Mouse (Mus musculus) forebrain, embryonic 10.5 days (tissue): Measurements from ENCODE around the gene Fmo3. TPM values are rescaled to one million over a fixed set of nuclear protein-coding genes. Genes with fewer than 3 reads are reported as not detected.

Experiments
- DNase-seq: peaks from one replicate; pipeline ENCODE4 v3.0.0-alpha.2; 2017; ENCODE audit warnings: low spot score; ENCODE audit errors: extremely low spot score
- H3K27ac ChIP-seq: fragments of 300-500 bp; sonication (generic); 2 replicates; pipeline ENCODE4 v1.5.1; 2016; ENCODE audit warnings: mild to moderate bottlenecking
- H3K27me3 ChIP-seq: fragments of 300-500 bp; sonication (generic); 2 replicates; pipeline ENCODE4 v1.6.1; 2016; ENCODE audit warnings: mild to moderate bottlenecking; ENCODE audit not compliant: poor library complexity, severe bottlenecking
- H3K36me3 ChIP-seq: fragments of 300-500 bp; sonication (generic); replicated peaks from 2 replicates; pipeline ENCODE4 v1.6.1; 2016; ENCODE audit warnings: mild to moderate bottlenecking, moderate library complexity
- H3K4me1 ChIP-seq: fragments of 300-500 bp; sonication (generic); 2 replicates; pipeline ENCODE4 v1.6.1; 2016
- H3K4me3 ChIP-seq: fragments of 300-500 bp; sonication (generic); 2 replicates; pipeline ENCODE4 v1.5.1; 2016; ENCODE audit warnings: mild to moderate bottlenecking, moderate library complexity
- H3K9me3 ChIP-seq: fragments of 300-500 bp; sonication (generic); 2 replicates; pipeline ENCODE4 v1.6.1; 2016; ENCODE audit warnings: mild to moderate bottlenecking, moderate library complexity
- WGBS: fragments of 180-500 bp; shearing (Covaris S2); methylation state at CpG from one replicate; pipeline ENCODE4 v1.1.7; 2016; 5-methylcytosine and 5-hydroxymethylcytosine counted together
- polyA plus RNA-seq: library from polyadenylated mRNA; unstranded; fragments of >200 nt; fragmentation: Nextera tagmentation; extraction: Ambion mirVana; gene quantifications from 2 replicates; pipeline ENCODE4 v1.2.1, GENCODE M21; 2016

Fmo3 gene
- polyA plus RNA-seq, 1 experiment from 2014 or later = not detected

GRCm38 (mm10) chr1:162916661-162917060 is 67.7 kb downstream of the Fmo3 start:
- Histone ChIP-seq H3K4me1 (0 out of 2 replicates have a peak, but pooled peaks cover 3% of the 10 kb centered on the region), H3K27ac (no peak overlapping the region), H3K36me3 (no peaks in the 10 kb centered on the region), H3K27me3 (no peaks in the 10 kb centered on the region), H3K4me3 (no peak overlapping the region), H3K9me3 (no peaks in the 10 kb centered on the region)
- 85% methylated on average over 8 of the region's 8 CpGs for WGBS
- DNase-seq = no peak

- Histone ChIP-seq H3K4me3 (no peak overlapping the region), H3K27me3 (no peaks in the 10 kb centered on the region), H3K4me1 (0 out of 2 replicates have a peak, but pooled peaks cover 3% of the 10 kb centered on the region), H3K36me3 (no peaks in the 10 kb centered on the region), H3K9me3 (no peaks in the 10 kb centered on the region), H3K27ac (no peak overlapping the region)
- 91% methylated on average over 4 of the region's 4 CpGs for WGBS
- no peak for DNase-seq
These were observed 69.3 kb downstream of the Fmo3 start for GRCm38 (mm10) chr1:162914932-162915556.

- Histone ChIP-seq H3K4me1 (0 out of 2 replicates have a peak, but pooled peaks cover under 1% of the 10 kb centered on the region), H3K36me3 (no peaks in the 10 kb centered on the region), H3K9me3 (no peaks in the 10 kb centered on the region), H3K27ac (no peak overlapping the region), H3K27me3 (no peaks in the 10 kb centered on the region), H3K4me3 (no peak overlapping the region)
- no peak for DNase-seq
These were observed 72.2 kb downstream of the Fmo3 start for GRCm38 (mm10) chr1:162912085-162912484.

Other genes starting within 250 kb of the Fmo3 start
- gene Prrc2c, start 244.0 kb downstream of the Fmo3 start, polyA plus RNA-seq = 144 and 150 TPM in 2 replicates
- 0.29 and 0.33 TPM in 2 replicates for gene Fmo4, start 170.6 kb downstream of the Fmo3 start, polyA plus RNA-seq
- 7.2 and 8.2 TPM in 2 replicates for gene Fmo1, start 117.9 kb downstream of the Fmo3 start, polyA plus RNA-seq
- gene Fmo2, start 85.8 kb downstream of the Fmo3 start, polyA plus RNA-seq = not detected in 2 replicates
- gene Fmo6, start 47.0 kb downstream of the Fmo3 start, polyA plus RNA-seq = not detected in 2 replicates
- not detected in 2 replicates for gene Mroh9, start 101.1 kb upstream of the Fmo3 start, polyA plus RNA-seq